Mouse (Mus musculus) urinary bladder, postnatal 36 days (tissue): ENCODE results near the gene Gm40193.
"Not testable (repeated sequence)": the region's sequence is repeated elsewhere in the genome, so short reads cannot be mapped to it uniquely, and the experiment has no call there.

Experiments used
- DNase-seq, 2 experiments: peaks; one replicate each; pipeline ENCODE4 v3.0.0; 2022; ENCODE audit warnings: low spot score in 2 of 2, mixed read lengths in 1 of 2

Gm40193 gene

DNA sequence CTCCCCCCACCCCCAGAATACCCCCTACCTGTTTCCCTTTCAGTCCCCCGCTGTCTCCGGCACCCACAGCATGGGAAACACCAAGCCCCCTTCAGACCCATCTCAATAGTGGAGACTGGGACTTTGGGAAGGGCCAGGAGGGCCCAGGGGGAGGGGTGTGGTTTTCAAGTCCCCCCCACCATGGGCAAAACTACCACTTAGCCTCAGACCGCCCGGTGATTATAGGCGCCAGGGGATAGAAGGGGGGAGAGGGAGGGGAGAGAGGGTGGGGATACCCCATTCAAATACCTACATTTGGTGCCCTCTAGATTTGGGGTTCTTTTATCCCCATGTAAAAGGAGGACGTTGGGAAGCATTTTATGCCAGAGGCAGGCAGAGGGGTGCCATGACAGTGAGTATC, at the start of gene Gm40193:
Gene Gm40193, minus strand, starts transcription at position 101 of the 400 bp plus-strand sequence.
- DNase-seq, result no peak

DNA sequence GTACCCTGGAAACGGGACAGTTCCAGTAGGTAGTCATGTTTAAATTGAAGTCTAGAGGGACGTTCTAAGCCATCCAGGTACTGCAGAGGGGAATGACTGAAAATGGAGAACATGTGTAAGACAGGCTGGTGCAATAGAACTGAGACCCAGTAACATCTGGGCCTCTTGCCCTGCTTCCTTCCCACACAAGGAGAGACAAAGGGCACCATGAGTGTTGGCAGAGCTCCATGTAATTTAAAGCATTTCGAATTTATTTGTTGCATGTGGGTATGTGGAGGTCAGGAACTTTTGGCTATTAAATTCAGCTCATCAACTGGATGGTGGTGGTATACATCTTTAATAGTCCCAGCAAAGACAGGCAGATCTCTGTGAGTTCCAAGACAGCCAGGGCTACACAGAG, 49.5 kb upstream of the Gm40193 start:
- DNase-seq, result no peak

DNA sequence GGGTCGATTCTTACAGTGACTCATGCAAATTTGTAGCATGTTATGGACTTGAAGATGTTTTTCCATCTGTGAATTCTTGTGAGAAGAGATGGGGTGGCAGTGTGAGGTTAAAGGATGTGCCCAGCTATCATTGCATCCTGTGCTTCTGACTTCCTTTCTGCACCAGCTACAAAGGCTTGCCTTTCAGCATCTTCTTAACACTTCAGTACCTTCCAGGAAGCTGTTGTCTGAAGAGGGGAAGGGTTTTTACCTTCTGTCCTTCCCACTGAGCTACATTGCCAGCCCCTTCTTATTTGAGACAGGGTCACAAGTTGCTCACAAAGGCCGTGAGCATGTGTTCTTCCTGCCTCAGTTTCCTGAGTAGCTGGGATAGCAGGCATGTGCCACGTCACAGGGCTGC, 48.2 kb upstream of the Gm40193 start:
- no peak for DNase-seq

DNA sequence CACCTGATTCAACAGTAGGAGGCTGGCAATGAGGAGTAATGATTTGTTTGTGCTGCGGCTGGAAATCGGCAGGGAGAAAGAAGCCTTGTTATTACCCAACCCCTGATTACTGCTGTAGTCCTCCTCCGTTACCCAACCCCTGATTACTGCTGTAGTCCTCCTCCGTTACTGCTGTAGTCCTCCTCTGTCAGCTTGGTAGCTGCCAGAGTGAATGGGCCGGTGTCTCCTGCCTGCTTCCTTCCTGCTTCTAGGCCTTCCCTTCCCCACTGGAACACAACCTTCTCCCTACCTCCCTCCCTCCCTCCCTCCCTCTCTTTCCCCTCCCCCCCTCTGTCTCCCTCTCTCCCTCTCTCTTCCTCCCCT, 47.6 kb upstream of the Gm40193 start:
- DNase-seq, result no peak

DNA sequence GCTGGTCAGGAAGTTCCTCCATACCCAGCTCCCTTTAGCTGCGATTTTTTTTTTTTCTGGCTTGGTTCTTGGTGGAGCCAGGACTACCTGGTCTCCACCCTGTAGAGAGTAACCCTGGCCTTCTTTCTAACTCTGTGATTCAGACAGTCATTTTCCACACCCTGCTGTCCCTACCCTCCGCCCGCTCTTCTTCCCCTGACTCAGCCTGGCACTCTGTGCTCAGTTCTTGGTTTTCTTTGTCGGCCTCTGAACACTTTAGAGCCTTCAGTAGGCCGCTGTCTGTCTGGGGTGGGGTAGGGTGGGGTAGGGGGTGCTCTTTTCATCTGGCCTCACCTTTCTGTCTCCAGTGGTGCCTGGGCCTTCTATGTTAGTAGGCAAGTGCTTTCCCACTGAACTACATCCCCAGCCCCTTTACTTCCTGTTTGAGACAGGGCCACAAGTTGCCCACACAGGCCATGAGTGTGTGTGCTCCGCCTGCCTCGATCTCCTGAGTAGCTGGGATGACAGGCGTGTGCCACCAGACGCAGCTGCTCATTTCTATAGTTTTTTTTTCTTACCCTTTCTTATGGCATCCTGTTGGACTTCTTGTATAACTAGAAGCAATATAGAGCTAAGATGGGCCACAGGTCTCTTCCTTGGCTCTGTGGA, 47.1 kb upstream of the Gm40193 start:
- DNase-seq, result no peak

DNA sequence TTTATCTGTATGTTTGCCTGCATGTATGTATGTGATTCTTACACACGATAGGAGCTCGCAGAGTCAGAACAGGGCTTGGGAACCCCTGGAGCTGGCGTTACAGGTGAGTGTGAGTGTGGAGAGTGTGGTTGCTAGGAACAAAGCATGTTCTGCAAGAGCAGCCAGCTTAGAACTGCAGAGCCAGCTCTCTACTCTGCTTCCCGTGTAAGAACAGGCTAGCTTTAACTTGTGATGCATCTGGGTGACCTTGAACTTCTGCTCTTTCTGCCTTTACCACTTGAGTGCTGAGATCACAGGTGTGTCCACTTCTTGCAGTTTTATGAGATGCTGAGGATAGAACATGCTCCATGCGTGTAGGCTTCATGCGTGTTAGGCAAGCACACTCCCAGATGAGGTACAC, 46.2 kb upstream of the Gm40193 start:
- DNase-seq, result no peak

DNA sequence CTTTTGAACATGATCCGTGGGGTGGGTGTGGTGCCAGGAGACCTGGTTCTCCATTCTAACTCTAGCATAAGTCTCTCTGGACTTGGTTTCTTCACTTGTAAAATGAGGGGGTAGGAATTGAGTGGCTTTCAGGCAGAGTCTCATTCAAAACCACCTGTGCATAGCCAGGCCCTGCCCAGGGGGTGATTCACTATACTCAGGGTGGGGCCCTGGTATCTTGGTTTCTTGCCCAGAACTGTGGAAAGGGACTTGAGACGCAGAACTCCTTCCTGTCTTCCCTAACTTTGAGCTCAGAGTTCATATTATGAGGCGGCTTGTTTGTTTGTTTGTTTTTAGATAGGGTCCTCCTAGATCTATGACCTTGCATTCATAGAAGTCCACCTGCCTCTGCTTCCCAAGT, 44.5 kb upstream of the Gm40193 start:
- peak in 1 of 2 experiments; percentile 35 for DNase-seq

DNA sequence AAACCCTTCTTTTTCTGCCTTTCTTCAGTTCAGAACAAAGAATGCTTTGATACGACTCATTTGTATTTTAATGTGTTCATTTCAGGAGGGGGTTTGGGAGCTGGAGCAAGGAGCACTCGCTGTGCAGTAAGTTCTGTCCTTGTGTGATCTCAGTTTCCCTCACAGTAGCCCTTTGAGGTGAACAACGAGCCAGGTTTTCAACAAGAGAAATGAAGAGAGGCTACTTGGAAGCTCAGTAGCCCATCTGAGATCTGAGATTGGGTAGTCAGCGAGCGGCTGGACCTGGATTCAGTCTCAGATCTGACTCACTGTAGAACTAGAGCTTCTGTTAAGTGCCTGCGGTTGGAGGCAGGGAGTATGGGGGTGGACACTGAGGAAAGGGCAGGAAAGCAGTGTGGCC, 41.1 kb upstream of the Gm40193 start:
- DNase-seq, result no peak

DNA sequence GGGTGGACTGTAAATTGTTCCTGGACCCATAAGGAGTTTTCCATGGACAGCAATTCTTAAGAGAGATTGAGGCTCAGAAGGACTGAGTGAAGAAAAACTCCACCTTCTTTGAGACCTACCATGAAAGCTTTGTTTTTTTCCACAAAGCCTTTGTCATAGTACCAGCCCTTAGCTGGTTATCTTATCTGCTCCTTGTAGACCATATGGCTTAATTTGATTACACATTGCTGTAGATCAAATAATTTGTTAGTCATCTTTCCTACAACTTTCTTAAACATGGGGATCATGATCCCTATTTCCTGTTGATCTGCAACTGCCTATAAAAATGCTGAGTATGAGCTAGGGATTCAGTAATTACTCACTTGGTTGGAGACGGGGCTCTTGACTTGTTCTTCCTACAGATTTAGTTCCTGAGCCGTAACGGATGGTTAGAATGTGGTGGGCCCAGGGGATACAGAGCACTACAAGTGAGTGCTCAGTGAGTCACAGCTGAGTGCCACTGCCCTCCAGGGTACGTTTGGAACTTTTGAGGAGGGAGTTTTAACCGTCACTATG, 39.7 kb upstream of the Gm40193 start:
- DNase-seq, result no peak

DNA sequence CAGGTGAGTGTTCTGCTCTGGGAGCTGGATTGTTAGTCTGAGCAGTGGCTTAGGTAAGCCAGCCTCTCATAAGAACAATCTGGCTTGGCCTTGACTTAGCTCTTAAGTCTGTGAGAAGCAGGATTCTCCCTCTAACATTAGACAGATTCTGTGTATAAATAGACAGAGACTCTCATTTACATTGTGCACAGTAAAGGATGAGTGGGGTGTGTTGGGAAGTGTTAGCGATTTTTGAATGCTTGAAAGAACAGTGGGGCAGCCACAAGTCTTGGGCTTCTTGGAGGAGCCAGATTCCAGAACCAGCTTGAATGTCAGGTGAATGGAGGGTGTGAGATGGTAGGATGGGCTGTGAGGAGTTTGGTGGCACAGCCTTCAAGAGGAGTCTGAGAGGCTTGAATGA, 38.9 kb upstream of the Gm40193 start:
- DNase-seq, result no peak

DNA sequence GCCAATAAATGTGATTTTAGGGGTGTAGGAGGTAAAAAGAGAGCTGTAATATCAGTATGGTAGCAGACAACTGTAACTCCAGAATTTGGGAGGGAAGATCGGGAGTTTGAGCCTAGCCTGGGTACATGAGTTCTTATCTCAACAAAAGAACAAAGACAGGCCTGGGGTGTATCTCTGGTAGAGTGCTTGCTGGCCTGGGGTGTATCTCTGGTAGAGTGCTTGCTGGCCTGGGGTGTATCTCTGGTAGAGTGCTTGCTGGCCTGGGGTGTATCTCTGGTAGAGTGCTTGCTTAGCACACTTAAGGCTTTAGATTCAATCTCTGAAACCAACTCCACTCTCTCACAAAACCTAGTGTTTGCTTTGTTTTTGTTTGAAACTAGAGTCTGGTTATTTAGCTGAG, 37.9 kb upstream of the Gm40193 start:
- DNase-seq, result not testable (repeated sequence)

DNA sequence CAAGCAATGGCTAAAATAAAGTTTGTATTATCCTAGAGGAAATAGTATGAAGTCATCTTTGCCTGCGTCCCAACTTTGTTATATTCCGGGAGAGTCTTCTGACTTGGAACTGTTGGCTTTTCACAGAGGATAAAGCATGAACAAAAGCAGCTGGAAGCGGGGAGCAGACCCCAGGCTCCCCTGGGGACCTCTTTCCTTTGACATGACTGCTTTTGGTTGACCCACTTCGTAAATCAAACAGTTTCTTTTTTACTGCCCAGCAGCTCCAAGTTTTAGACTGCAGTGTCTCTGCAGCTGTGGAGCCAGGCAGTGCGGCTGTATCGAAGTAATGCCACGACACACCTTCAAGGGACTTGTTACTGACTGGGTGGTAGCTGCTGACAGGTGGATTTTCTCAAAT, 33.8 kb upstream of the Gm40193 start:
- no peak for DNase-seq

DNA sequence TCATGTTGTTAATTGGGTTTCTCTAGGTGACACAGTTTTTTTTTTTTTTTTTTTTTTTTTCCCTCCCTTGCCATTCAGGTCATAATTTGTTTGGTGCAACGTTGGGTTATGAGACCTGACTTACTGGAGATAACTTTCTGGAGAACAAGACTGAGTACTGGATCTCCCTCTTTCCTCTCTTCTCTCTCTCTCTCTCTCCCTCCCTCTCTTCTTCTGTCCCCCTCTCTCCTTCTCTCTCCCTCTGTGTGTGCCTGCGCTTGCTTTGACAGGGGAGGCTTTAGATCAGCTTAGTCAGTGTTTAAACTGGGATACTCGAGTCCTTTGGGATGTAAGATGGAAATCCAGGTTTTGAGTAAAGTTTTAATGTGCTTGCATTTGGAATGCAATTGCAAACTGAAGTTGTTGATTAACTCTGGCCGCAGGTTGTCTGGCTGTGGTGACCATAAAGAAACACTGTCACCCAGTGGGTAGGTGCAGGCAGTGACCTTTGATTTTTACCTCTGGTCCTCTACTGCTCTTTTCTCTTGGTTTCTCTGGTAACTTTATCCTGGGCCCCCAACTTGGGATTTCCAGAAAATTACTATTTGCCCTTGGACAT, 31.6 kb upstream of the Gm40193 start:
- no peak for DNase-seq

DNA sequence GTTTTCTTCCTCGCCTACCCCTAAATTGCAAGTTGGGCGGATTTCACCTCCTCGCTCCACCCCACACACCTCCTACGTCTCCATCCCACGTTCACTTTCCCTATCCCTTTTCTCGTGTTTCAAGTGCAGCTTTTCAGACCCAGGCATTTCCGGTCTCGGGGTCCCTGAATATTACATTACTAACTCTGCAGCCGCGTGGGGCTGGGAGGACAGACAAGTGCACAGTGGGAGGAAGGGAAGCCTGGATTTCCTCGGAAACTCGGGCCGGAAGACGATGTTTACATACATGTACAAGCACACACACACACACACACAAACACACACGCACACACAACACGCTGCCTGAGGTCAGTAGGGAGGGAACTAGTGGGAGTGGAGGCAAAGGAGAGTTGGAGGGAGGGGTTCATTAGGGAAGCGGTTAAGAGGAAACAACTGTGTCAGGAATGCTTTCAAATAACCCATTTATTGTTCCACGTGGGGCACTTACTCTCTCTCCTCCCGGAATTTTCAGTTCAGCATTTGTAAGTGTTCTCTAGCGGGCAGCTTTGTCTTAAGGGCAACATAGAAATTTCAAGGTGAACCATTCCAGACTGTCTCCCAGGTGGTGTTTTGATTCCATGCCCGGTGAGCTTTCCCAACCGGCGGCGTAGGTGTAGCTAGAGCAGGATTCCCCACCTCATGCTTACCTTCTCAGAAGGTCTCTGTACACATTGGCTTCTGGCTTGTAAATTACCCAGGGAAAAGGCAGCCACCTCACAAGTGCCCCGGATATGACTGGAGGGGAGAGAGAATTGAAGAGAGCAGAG, 30.9 kb upstream of the Gm40193 start:
- DNase-seq, result peak in 1 of 2 experiments; percentile 27

DNA sequence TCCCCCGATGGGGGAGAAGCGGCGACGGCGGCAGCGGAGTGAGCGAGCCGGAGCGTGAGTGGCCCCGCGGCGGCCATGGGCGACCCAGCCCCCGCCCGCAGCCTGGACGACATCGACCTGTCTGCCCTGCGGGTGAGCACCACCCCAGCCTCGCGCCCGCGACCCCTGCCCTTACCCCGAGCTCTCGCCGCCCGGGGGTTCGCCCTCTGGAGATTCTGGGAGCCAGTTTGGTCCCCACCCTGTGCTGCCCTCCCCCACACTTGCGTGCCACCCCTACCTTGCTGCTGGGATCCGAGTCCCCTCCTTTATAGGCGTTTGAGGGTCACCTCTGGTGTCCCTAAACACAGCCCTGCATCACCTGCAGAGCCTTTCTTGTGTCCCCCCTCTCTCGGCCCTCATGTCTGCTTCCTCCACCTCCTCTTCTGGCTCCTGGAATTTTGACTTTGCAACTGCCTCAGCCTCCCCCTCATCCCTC, 30.3 kb upstream of the Gm40193 start:
- no peak for DNase-seq

DNA sequence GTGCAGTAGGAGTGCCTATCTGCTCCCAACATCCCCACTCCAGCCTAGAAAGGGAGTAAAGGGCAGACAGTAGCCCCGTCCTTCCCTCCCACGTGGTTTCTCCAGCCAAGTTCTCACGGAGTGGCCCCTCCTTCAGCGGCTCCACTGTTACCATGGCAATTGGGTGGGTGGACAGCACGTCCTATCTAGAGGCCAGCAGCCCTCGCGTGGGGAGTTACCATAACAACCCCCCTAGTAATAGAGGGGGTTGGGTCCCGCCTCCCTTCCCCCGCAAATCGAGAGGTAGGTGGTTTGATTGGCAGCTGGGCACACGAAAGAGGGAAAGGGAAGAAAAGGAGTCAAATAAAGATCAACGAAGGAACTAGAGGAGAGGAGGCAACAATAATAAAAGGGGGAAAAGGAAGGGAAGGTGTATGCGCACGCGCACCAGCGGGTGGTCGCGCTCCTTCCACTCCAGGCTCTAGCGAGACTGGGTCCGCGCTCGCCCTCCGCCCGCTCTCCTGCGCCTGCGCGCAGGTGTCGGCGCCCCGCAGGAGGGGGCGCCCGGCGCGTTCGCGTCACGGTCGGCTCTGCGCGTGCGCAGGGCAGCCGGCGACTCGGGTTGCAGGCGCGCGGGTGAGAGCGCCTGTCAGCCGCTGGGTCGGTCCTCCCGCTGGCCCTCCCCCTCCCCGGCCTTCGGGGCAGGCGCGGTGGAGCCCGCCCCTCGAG, 29.7 kb upstream of the Gm40193 start, which contains the start of gene Mink1:
Gene Mink1, plus strand, starts transcription at position 595 of the 708 bp plus-strand sequence.
- DNase-seq, result peak; percentile 74 to 83

DNA sequence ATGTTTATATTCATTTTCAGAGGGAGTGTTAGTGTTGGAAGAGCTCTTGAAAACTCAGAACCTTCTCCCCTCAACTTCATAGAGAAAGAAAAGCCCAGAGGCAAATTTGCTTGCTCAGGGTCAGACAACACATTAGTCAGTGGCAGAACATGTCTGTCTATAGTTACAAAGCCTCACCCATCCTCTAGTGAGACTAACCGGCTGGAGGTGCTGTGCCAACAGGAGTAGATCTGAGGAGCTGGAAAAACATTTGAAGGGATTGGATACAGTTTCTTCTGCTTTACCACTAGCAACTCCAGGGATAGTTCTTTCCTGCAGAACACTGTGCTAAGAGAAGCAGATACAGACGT, 29.2 kb upstream of the Gm40193 start:
- no peak for DNase-seq

DNA sequence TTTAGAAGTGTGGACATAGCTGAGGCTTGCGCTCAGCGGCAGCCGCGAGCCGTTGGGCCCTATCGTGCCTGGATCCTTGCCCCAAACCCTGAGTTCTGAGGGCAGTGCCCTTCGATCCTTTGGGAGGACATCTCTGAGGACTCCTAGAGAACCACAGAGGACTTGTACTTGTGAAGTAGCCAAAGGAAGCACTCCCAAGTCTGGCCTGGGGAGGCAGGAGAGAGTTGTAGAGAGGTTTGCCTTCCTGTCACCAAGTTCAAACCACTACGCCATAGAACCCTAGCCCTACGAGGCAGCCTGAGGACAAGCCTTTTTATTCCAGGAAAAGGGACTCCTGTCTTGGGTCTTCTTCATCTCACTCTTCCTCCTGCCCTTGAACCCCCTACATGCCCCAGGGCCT, 24.8 kb upstream of the Gm40193 start:
- DNase-seq, result no peak

DNA sequence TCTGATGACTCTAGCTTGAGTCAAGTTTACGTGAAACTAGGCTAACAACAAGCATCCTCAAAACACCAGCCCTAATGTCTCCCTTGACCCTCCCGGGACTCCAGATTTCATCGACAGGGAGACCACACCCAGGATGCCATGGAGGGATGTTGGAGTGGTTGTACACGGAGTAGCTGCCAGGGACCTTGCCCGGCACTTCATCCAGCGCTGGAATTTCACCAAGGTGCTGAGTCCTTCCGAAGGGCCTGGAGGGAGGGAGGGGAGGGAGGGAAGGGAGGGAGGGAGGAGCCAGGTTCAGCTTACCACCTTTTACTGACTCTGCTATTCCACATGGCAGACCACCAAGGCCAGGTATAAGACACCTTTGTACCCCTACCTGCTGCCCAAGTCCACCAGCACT, 21.2 kb upstream of the Gm40193 start:
- DNase-seq, result no peak

DNA sequence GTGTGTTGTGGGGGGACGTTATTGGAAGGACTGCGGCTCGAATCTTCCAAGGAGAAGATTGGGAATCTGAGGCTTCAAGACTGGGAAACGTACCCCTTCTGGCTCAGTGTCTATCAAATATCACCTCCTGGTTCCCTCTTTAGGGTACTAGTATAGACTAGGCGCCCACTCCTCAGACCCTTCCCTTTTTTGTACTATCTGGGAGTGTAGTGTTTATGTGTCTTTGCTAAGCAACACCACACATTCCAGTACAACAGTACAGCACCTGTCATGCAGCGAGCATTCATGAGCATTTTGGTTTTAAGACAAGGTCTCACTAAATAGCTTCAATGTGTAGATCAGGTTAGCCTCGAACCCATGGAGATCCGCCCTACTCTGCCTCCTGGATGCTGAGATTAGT, 18.8 kb upstream of the Gm40193 start:
- no peak for DNase-seq

DNA sequence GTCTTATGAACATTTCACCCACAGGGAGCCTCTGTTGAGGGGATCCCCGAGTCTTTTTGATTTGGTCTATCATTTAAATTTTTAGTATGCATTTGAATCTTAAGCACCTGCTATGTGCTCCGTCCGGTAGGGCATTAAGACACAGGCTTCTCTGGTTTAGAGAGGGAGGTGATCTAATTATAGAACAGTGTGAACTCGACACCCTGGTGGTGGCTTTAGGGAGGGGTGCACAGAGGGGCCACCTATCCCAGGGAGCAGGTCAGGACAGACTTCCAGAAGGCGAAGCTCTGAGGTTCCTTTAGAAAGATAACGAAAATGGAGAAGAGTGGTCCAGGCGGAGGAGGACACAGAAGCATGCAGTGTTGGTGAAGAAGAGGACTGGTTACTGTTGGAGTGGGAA, 11.8 kb upstream of the Gm40193 start:
- DNase-seq, result no peak

DNA sequence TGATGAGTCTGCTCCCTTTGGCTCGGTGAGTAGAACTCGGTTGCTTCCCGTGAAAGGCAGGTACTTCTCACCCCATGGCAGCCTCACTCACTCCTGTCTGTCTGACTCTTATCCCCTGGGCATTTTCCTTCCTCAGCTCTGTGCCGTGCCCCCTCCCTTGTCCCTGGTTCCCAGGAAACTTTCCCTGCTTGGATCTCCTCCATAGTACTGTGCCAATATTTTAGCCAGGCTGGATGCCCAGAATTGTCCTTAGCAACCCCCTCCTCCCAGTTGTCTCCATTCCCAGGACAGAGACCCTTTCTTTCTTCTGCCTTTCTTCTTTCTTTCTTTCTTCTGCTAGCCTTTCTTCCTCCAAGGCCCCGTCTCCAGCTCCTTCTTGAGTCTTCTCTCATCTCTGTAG, 8.7 kb upstream of the Gm40193 start:
- no peak for DNase-seq
